Mouse (Mus musculus): ENCODE results near the gene Tacc3. TPM values are rescaled to one million over a fixed set of nuclear protein-coding genes. Genes with fewer than 3 reads are reported as not detected.

The Tacc3 gene
- polyA plus RNA-seq, 1 experiment from 2014 or later: 67.0 TPM

DNA sequence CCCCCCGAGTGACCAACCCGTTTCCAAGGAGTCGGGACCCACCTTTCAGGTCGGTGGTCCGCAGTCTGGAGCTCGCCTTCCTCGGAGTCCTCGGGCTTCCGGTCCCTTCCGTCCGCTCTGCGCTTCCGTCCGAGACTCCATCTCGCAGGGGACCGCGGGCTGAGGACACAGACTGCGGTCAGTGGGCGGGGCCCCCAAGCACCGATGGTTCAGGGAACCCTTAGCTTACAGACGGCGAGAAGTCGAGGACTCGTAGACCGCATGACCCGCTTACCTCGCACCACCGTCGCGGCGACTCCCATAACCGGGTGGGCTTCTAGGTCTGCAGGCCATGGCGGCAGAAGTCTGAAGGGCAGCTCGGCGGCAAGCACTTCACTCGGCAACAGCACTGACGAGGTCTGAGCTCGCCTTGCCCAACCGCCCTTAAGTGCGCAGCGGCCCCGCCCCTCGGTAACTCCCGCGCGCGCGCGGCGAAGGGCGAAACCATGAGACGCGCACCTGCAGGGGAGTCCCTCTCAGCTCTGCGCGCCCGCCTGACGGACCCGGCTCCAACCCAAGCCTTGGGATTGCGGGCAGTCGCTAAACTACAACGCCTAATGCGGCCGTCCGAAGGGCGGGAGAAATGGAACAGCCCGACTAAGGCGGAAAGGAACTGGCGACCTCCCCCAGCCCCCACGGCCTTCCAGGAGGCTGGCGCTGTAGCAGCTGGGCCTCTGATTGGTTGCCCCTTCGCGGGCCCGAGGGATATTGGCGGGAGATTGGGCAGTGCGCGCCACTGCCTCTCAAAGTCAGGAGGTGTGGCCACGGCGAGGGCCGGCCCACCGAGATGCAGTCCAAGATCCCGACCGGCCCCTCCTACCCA lies 5.8 kb upstream of the Tacc3 start, which contains the start of gene Slbp:
Slbp (minus strand) TSS at position 654 of the 862 bp plus-strand sequence.
- 1% methylated on average over 77 of the region's 82 CpGs for WGBS (ENCODE audit: insufficient replicate concordance)
- Histone ChIP-seq H3K27me3 (ENCODE audit: insufficient read depth, low read length) (no peaks in the 10 kb centered on the region), H3K9ac (replicated peaks) (peak within 1 kb of the TSS; percentile 87), H3K27ac (ENCODE audit: low read depth) (peak within 1 kb of the TSS; percentile 98), H3K4me2 (ENCODE audit: low read depth, low read length) (peak within 1 kb of the TSS; percentile 76), H3K4me1 (ENCODE audit: insufficient read depth) (peaks cover 33% of the 10 kb centered on the region), H3K36me3 (replicated peaks; ENCODE audit: insufficient read depth, low read length) (peaks cover 47% of the 10 kb centered on the region), H3K9me3 (ENCODE audit: low read length) (no peaks in the 10 kb centered on the region), H3K4me3 (ENCODE audit: low read depth, low read length) (peak within 1 kb of the TSS; percentile 72)
- ATAC-seq (peak; percentile 92), DNase-seq (peak; percentile 95)
- TF ChIP-seq CTCF (IDR thresholded peaks at IDR 0.05; ENCODE audit: low read depth) (no peak), EP300 (IDR thresholded peaks at IDR 0.05; ENCODE audit: low read depth) (peak; percentile 52)

DNA sequence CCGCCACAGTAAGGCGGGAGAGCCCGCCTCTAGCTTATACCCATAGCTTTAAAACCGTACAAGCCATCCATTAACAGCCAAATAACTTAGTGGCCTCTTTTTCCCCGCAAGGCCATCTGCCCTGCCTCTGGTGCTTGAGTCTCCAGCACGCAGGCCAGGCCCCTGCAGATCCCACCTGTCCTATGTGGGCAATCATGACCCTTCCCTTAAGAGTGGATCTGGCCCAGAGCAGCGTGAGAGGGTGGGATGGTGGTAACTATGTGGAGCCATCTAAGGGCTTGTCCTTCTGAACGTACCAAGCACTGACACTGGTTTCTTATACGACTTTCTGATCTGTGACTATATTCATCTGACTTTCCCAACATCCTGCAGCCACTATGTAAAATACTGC lies 5.2 kb upstream of the Tacc3 start:
- peak overlapping the region; percentile 72 for H3K4me3 ChIP-seq (ENCODE audit: low read depth, low read length)
- peaks cover 41% of the 10 kb centered on the region for H3K36me3 ChIP-seq (replicated peaks; ENCODE audit: insufficient read depth, low read length)
- ATAC-seq: no peak
- 5% methylated on average over 9 of the region's 9 CpGs for WGBS (ENCODE audit: insufficient replicate concordance)
- H3K27me3 ChIP-seq (ENCODE audit: insufficient read depth, low read length): no peaks in the 10 kb centered on the region
- H3K9me3 ChIP-seq (ENCODE audit: low read length): no peaks in the 10 kb centered on the region
- DNase-seq: no peak
- TF ChIP-seq CTCF (IDR thresholded peaks at IDR 0.05; ENCODE audit: low read depth) (no peak), EP300 (IDR thresholded peaks at IDR 0.05; ENCODE audit: low read depth) (no peak)
- H3K4me2 ChIP-seq (ENCODE audit: low read depth, low read length): peak overlapping the region; percentile 76
- peak overlapping the region; percentile 98 for H3K27ac ChIP-seq (ENCODE audit: low read depth)
- peak overlapping the region; percentile 60 for H3K9ac ChIP-seq (replicated peaks)
- H3K4me1 ChIP-seq (ENCODE audit: insufficient read depth): peaks cover 33% of the 10 kb centered on the region

DNA sequence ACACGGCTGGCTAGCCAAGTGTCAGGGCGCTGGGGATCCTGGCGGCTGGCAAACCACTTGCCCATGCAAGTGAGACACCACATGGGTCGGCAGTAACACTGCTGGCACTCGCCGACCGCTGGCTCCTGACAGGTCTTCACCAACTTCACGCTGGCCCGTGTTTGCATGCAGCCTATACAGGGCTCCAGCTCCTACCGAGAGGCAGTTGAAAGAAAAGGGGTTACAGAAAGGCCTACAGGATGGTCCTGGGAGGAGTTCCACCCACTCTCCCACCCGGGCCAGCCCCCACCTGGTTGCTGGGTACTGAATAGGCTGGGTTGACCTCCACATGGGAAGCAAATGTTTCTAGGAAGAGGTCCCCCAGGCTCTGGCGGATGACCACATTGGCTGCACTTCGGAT lies 3.5 kb upstream of the Tacc3 start:
- Histone ChIP-seq H3K27ac (ENCODE audit: low read depth) (no peak overlapping the region), H3K4me3 (ENCODE audit: low read depth, low read length) (no peak overlapping the region), H3K4me1 (ENCODE audit: insufficient read depth) (peaks cover 40% of the 10 kb centered on the region), H3K4me2 (ENCODE audit: low read depth, low read length) (no peak overlapping the region), H3K9me3 (ENCODE audit: low read length) (no peaks in the 10 kb centered on the region), H3K36me3 (replicated peaks; ENCODE audit: insufficient read depth, low read length) (peaks cover 28% of the 10 kb centered on the region), H3K27me3 (ENCODE audit: insufficient read depth, low read length) (no peaks in the 10 kb centered on the region), H3K9ac (replicated peaks) (no peak overlapping the region)
- DNase-seq (no peak), ATAC-seq (no peak)
- WGBS (ENCODE audit: insufficient replicate concordance): 93% methylated on average over 13 of the region's 13 CpGs
- TF ChIP-seq EP300 (IDR thresholded peaks at IDR 0.05; ENCODE audit: low read depth) (no peak), CTCF (IDR thresholded peaks at IDR 0.05; ENCODE audit: low read depth) (no peak)

DNA sequence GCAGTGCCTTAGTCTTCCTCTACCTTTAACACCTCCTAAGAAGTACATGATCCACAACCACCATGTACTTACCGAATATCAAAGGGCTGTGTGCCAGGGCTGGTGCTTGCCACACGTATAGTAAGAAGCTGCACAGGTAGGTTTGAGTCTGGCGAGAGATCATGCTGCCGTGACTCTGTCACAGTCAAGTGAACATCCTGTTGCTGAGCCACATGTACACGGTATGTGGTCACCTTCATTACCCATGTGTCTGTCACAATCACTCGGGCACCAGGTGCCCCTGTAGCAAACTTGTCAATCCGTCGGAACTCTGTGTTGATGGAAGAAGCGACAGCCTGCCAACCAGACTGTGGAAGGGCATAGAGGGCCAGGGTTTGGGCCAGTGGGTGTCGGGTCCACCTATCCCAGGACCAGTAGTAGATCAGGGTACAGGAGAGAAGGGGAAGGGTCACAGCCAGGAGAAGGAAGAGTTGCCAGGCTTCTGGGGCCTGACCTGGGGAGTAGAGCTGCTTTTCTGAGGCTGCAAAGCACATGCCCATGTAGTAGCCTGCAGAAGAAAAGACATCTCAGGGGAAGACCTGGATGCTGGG lies 2.6 kb upstream of the Tacc3 start:
- ATAC-seq (no peak), DNase-seq (no peak)
- Histone ChIP-seq H3K4me1 (ENCODE audit: insufficient read depth) (peaks cover 38% of the 10 kb centered on the region), H3K9me3 (ENCODE audit: low read length) (no peaks in the 10 kb centered on the region), H3K4me2 (ENCODE audit: low read depth, low read length) (no peak overlapping the region), H3K4me3 (ENCODE audit: low read depth, low read length) (no peak overlapping the region), H3K27ac (ENCODE audit: low read depth) (no peak overlapping the region), H3K9ac (replicated peaks) (no peak overlapping the region), H3K36me3 (replicated peaks; ENCODE audit: insufficient read depth, low read length) (peaks cover 24% of the 10 kb centered on the region), H3K27me3 (ENCODE audit: insufficient read depth, low read length) (no peaks in the 10 kb centered on the region)
- WGBS (ENCODE audit: insufficient replicate concordance): 82% methylated on average over 10 of the region's 10 CpGs
- TF ChIP-seq EP300 (IDR thresholded peaks at IDR 0.05; ENCODE audit: low read depth) (no peak), CTCF (IDR thresholded peaks at IDR 0.05; ENCODE audit: low read depth) (no peak)

DNA sequence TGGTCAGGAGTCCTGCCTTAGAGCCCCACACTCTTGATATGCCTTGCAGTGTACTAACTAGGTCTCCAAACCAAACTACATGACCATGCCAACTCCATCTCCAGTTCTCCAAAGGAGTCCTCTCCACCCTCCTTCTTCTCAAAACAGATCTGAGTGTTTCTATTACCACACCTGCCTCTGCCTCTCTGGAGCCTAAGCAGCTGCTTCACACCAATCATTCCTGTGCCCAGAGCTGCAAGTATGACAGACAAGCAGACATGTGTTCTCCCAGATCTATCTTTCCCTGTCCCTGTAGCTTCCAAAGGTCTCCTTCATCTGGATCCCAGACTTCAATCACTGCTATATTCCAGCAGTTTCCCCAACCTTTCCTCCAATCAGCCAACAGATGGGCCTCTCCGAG lies 1.2 kb upstream of the Tacc3 start:
- ATAC-seq: no peak
- Histone ChIP-seq H3K27ac (ENCODE audit: low read depth) (peak overlapping the region; percentile 98), H3K4me3 (ENCODE audit: low read depth, low read length) (peak overlapping the region; percentile 78), H3K9me3 (ENCODE audit: low read length) (no peaks in the 10 kb centered on the region), H3K27me3 (ENCODE audit: insufficient read depth, low read length) (no peaks in the 10 kb centered on the region), H3K4me1 (ENCODE audit: insufficient read depth) (peaks cover 29% of the 10 kb centered on the region), H3K9ac (replicated peaks) (peak overlapping the region; percentile 94), H3K4me2 (ENCODE audit: low read depth, low read length) (peak overlapping the region; percentile 92), H3K36me3 (replicated peaks; ENCODE audit: insufficient read depth, low read length) (peaks cover 38% of the 10 kb centered on the region)
- TF ChIP-seq CTCF (IDR thresholded peaks at IDR 0.05; ENCODE audit: low read depth) (no peak), EP300 (IDR thresholded peaks at IDR 0.05; ENCODE audit: low read depth) (no peak)
- no peak for DNase-seq
- 25% methylated on average over 1 of the region's 1 CpGs for WGBS (ENCODE audit: insufficient replicate concordance)

DNA sequence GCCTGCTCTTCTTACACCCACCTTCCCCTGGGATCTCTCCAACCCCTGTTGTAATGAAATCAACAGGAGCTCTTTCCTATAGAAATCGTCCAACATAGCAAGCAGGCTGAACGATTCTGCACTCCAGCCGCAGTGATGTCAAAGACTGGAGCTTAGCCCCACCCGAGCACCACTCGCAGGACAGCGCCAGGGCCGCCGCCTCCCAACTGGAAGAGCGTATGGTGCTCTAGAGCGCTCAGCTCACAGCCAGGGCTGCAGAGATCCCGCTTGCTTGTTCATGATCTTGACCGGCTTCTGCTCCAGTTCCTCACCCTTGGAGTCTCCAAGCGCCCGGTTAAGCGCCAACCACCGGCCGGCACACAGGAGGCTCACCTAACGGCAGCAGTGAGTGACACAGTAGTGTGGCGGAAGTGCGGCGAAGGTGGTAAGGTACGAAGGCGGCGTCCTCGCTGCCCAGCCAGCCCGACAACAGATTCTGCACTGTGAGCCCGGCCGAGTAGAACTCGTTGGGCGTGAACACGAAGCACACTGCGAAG lies 609 bp upstream of the Tacc3 start:
- no peak for DNase-seq
- TF ChIP-seq CTCF (IDR thresholded peaks at IDR 0.05; ENCODE audit: low read depth) (0 out of 2 replicates have a peak, but pooled peaks have one; percentile 6), EP300 (IDR thresholded peaks at IDR 0.05; ENCODE audit: low read depth) (no peak)
- Histone ChIP-seq H3K9me3 (ENCODE audit: low read length) (no peaks in the 10 kb centered on the region), H3K27ac (ENCODE audit: low read depth) (peak overlapping the region; percentile 98), H3K4me1 (ENCODE audit: insufficient read depth) (peaks cover 29% of the 10 kb centered on the region), H3K4me3 (ENCODE audit: low read depth, low read length) (peak overlapping the region; percentile 78), H3K36me3 (replicated peaks; ENCODE audit: insufficient read depth, low read length) (peaks cover 44% of the 10 kb centered on the region), H3K4me2 (ENCODE audit: low read depth, low read length) (peak overlapping the region; percentile 92), H3K27me3 (ENCODE audit: insufficient read depth, low read length) (no peaks in the 10 kb centered on the region), H3K9ac (replicated peaks) (peak overlapping the region; percentile 94)
- ATAC-seq: peak; percentile 48
- 1% methylated on average over 32 of the region's 32 CpGs for WGBS (ENCODE audit: insufficient replicate concordance)

Measured in liver, postnatal 0 days (tissue).